Mouse (Mus musculus): Measurements from ENCODE around the gene Cypt4.
"Not testable (repeated sequence)": the region's sequence is repeated elsewhere in the genome, so short reads cannot be mapped to it uniquely, and the experiment has no call there.

The Cypt4 gene

DNA sequence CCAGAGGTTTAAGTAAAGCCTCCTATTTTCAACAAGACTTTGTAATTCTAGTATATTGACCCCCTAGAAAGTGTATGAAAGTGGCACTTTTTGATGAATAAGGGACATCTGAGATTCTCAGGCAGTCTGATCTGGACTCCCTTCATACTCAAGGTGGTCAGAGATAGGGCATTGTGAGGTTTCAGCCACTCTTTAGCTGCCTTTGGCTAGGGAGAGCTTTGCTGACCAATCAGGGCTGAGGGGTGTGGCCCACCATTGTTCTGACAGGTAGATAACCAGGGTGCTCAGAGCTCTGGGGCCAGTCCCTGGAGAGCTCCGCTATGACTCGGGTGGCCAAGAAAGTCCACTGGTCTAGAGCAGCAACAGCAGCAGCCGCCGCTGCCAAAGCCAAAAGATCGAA is at the start of gene Cypt4:
Gene Cypt4 (plus strand): TSS at position 301 of the 400 bp plus-strand sequence.
- DNase-seq (ENCODE audit: inconsistent age in 2 of 2, low spot score in 1 of 2) = no peak

DNA sequence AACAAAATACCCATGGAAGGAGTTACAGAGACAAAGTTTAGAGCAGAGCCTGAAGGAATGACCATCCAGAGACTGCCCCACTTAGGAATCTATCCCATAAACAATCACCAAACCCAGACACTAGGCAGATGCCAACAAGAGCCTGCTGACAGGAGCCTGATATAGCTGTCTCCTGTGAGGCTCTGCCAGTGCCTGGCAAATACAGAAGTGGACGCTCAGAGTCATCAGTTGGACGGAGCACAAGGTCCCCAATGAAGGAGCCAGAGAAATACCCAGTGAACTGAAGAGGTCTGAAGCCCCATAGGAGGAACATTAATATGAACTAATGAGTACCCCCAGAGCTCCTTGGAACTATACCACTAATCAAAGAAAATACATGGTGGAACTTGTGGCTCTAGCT is 12.3 kb downstream of the Cypt4 start:
- DNase-seq (ENCODE audit: inconsistent age in 2 of 2, low spot score in 1 of 2) = not testable (repeated sequence)

Data from adrenal gland, adult (tissue).